Mouse (Mus musculus) natural killer cell, adult 2 months (primary cell): Measurements from ENCODE around the gene Zfp750.

Source experiments
- DNase-seq, 2 experiments: peaks; one replicate each; pipeline ENCODE4 v3.0.0; 2022; ENCODE audit warnings: low spot score in 2 of 2

Gene Zfp750

GRCm38 (mm10) chr11:121475699-121476415 lies 43.3 kb downstream of the Zfp750 start:
- peak; percentile 57 to 64 for DNase-seq

GRCm38 (mm10) chr11:121474831-121475230 lies 44.3 kb downstream of the Zfp750 start:
- DNase-seq, result no peak

- DNase-seq, result no peak
Measured at GRCm38 (mm10) chr11:121467408-121467807, 51.7 kb downstream of the Zfp750 start.
